Mouse (Mus musculus) T-helper 17 cell (primary cell): ENCODE measurements at regions not wholly inside any gene's neighbourhood (a gene's known extent, or its start where the extent isn't known, plus 50 kb on each side); places are given as distances from the start of the nearest gene placed in this dataset.
"Not testable (repeated sequence)": the region's sequence is repeated elsewhere in the genome, so short reads cannot be mapped to it uniquely, and the experiment has no call there.

ENCODE experiments used
- in situ Hi-C, 2 experiments: fragments of 300-600 bp; cut with MboI, MseI; formaldehyde crosslinking; loops; 1 replicate in 1 of 2; 2 replicates in 1 of 2; pipeline ENCODE4 v1.15.1; 2025; ENCODE audit warnings: high pct_unique_total_duplicates in 2 of 2

- in situ Hi-C loops: not testable (repeated sequence)
These were observed 160.2 kb downstream of the Btbd35f17 start for GRCm38 (mm10) chrX:4530652-4531051.

- in situ Hi-C loops: loop anchor here in 1 of 2 experiments (10.0 kb wide), 1 partner anchor 641 kb away; no protein-coding TSS in a partner anchor
These were observed 173.5 kb downstream of the Btbd35f17 start for GRCm38 (mm10) chrX:4543981-4544380.

- in situ Hi-C loops: loop anchor here (5.0 to 10.0 kb wide), 2 partner anchors 636 to 1137 kb away; no protein-coding TSS in a partner anchor
These were observed 178.4 kb downstream of the Btbd35f17 start for GRCm38 (mm10) chrX:4548879-4549278.
